Mouse (Mus musculus) mesoderm, embryonic 11.5 days (tissue): ENCODE results near the gene Isg20l2.

Experiments
- DNase-seq: peaks from one replicate; pipeline ENCODE4 v3.0.0-alpha.2; 2012; ENCODE audit warnings: low read depth, low spot score

Gene Isg20l2

GRCm38 (mm10) chr3:87947056-87947810 lies 17.1 kb downstream of the Isg20l2 start:
- no peak for DNase-seq

- peak; percentile 90 for DNase-seq
Measured at GRCm38 (mm10) chr3:87947811-87948199, 17.7 kb downstream of the Isg20l2 start.

- DNase-seq = peak; percentile 77
Measured at GRCm38 (mm10) chr3:87948378-87949265, 18.5 kb downstream of the Isg20l2 start, which contains the start of gene Crabp2. Crabp2 (plus strand) TSS chr3:87948666.

DNA sequence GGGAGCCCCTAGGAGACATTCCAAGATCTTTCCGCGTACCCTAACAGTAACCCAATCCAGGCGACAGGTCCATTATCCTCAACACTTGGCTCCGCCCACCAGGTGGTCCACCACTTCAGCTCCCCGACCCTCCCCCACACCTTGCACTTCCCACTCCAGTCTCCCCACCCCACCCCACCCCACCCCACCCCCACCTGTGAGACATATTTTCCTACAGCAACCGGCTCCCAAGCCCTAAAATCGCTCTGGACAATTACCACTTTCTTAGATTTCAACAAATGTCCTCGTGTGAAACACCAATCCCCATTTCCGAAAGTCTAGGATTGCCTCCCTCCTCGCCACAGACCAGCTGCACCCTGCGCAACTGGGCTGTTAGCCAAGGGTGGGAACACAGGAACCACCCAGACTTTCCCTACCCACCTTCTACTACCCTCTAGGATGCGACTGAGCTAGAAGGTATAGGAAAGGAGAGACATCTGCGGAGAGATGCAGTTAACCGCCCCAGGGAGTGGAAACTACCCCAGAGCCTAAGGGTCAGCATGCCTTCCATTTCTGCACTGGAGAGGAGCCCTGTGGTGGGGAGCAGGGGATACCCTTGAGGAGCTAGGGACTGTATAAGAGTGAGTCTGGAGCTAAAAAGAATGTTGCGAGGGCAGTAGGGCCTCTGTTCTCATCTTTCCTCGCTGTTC lies 19.3 kb downstream of the Isg20l2 start:
- DNase-seq = peak; percentile 68

DNA sequence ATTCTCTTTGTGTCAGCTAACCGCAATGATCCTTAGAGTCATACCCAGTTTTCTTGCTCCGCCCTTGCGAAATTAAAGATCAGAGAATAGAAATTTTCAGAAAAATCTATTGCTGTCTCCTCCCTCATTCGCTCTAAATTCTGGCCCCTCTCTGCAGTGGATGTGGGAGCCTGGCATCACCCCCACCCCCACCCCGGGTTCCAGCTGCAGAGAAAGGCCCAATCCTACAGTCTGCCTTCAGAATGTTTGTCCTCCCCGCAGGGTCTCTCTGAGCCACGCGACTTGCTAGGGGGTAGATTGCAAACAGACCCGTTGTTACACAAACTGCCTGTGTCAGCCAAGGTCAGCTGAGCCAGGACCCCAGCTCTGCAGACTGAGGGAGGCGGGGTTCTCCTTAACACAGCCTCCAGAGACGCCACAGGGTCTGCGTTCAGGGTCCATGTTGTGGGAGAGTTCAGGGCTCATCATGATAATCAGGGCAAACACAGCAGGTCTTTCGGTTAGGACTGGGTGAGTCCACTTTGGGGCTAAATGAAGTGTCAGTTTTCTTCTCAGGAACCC lies 19.9 kb downstream of the Isg20l2 start:
- peak; percentile 55 for DNase-seq

DNA sequence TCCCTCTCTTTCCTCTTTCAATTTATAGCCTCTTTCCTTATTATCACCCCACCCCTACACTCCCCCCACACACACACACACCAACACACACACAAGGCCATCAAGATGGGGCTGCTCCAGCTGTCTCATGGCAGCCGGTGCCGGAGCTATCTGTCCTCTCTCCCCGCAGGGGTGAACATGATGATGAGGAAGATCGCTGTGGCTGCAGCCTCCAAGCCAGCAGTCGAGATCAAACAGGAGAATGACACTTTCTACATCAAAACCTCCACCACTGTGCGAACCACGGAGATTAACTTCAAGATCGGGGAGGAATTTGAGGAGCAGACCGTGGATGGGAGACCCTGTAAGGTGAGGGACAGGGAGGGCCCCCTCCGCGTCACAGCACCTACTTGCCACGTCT lies 21.8 kb downstream of the Isg20l2 start:
- no peak for DNase-seq

DNA sequence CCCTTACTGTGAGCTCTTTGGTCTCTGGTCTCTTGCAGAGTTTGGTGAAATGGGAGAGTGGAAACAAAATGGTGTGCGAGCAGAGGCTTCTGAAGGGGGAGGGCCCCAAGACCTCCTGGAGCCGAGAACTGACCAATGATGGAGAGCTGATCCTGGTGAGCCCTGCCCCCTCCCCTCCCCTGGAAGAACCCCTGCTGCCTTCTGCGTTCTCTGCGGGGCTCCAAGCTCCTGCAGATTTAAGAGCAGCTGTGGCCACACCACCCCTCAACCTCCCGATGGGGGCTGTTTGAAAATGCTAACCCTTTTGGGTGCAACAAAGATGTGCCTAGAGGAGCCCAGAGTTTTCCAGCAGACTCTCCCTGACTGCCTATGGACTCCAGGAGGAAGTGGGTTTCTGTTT lies 22.3 kb downstream of the Isg20l2 start:
- DNase-seq = peak; percentile 56

- no peak for DNase-seq
Measured at GRCm38 (mm10) chr3:87958056-87958455, 27.9 kb downstream of the Isg20l2 start.

- DNase-seq = no peak
Measured at GRCm38 (mm10) chr3:87958476-87958875, 28.4 kb downstream of the Isg20l2 start.

GRCm38 (mm10) chr3:87958967-87959366 lies 28.9 kb downstream of the Isg20l2 start:
- no peak for DNase-seq

GRCm38 (mm10) chr3:87959371-87959770 lies 29.3 kb downstream of the Isg20l2 start:
- DNase-seq = no peak

DNA sequence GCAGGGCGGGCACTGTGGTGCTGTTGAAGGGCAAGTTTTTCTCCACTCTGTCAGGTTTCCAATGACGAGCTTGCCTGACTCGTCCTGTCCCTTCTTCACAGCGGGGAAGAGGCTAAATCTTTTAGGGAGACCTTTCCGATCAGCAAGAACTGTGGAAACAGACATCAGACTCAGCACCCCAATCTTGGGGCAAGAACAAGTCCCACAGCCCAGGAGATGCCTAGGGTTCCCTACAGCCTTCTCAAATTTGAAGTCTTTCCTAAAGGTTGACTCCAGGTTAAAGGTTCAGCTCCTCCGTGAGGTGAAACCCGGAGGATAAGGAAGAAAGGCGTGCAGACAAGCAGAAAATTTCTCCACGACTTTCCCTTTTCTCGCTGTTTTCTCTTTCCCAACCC lies 30.1 kb downstream of the Isg20l2 start:
- no peak for DNase-seq

- DNase-seq = peak; percentile 96
Measured at GRCm38 (mm10) chr3:87960586-87961191, 30.6 kb downstream of the Isg20l2 start.

- peak; percentile 83 for DNase-seq
Measured at GRCm38 (mm10) chr3:87970184-87970938, 40.2 kb downstream of the Isg20l2 start.

DNA sequence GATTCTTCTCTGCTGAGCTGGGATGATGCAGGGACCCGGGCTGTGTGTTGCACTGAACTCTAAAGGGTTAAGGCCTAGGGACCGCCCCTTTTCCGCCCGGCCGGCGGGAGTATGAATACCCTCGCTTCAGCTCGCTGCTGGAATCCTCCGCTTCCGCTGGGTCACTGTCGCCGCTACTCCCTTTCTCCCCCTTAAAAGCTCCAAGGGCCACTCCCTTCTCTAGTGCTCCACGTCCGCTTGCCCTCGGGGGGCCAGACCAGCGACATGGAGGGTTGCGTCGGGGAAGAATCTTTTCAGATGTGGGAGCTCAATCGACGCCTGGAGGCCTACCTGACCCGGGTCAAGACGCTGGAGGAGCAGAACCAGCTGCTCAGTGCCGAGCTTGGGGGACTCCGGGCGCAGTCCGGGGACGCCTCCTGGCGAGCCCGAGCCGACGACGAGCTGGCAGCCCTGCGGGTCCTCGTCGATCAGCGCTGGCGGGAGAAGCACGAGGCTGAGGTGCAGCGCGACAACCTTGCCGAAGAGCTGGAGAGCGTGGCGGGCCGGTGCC lies 40.9 kb downstream of the Isg20l2 start, which contains the start of gene Nes:
Gene Nes, plus strand, starts transcription at position 140 of the 550 bp plus-strand sequence.
- peak; percentile 93 for DNase-seq

- DNase-seq = no peak
Measured at GRCm38 (mm10) chr3:87971489-87972202, 41.5 kb downstream of the Isg20l2 start.

DNA sequence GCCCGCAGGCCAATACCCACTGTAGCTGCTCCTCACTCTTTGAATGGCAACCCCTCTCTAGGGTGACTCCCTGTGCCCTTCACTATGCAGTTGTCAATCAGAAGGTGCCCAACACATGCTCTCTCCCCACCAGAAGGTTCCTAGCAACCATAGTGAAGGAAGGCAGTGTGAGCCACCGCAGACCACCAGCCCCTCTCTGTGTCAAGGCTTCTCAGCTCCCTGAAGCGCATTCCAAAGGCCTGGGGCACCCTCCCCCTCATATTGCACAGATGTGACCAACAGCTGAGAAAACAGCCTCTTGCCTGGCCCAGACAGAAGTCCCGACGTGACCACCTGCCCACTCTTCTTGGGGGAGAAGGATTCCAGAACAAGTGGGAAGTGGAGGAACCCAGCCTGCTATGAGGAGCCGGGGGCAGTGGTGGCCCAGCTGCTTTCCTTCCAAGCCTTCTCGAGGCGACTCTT lies 42.1 kb downstream of the Isg20l2 start:
- peak; percentile 77 for DNase-seq

- no peak for DNase-seq
Measured at GRCm38 (mm10) chr3:87972776-87973175, 42.7 kb downstream of the Isg20l2 start.
